Mouse (Mus musculus) erythroid progenitor cell, adult 5-6 weeks (primary cell): ENCODE results near the gene Fez2. TPM values are rescaled to one million over a fixed set of nuclear protein-coding genes. Genes with fewer than 3 reads are reported as not detected.
A peak's percentile ranks its signal among the peaks of the same experiment; 100 is the strongest.

Experiments used
- ATAC-seq: replicated peaks from 2 replicates; pipeline ENCODE4 v1.8.0; 2016; ENCODE audit warnings: moderate number of reproducible peaks, mild to moderate bottlenecking, moderate TSS enrichment, inconsistent platforms; ENCODE audit not compliant: poor library complexity, low FRiP score, severe bottlenecking
- total RNA-seq, 2 experiments: library from RNA; stranded (forward) in 1 of 2; stranded (reverse) in 1 of 2; fragments of 150-400 nt in 1 of 2; fragments of 186-747, 209-891 nt in 1 of 2; gene quantifications; 2 replicates each; pipeline versions ENCODE4 v1.2.3 to v1.2.4; 2015 to 2017; ENCODE audit warnings: low replicate concordance in 2 of 2

Gene Fez2
- total RNA-seq, 2 experiments from 2014 or later: 5.9 to 9.6 TPM

DNA sequence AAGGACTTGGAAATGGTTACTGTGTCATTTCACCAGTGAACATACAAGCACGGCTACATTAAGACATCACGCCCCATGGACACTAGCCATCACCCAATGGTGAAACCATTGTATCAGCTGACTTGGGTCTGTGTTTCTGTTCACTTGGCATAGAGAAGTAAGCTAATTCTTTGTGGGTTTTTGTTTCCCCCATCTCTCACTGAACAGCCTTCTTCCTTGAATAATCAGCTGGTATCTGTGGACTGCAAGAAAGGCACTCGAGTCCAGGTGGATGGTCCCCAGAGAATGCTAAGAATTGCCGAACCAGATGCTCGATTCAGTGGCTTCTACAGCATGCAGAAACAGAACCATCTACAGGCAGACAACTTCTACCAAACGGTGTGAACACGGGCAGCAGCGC is 44.1 kb downstream of the Fez2 start:
- no peak for ATAC-seq

DNA sequence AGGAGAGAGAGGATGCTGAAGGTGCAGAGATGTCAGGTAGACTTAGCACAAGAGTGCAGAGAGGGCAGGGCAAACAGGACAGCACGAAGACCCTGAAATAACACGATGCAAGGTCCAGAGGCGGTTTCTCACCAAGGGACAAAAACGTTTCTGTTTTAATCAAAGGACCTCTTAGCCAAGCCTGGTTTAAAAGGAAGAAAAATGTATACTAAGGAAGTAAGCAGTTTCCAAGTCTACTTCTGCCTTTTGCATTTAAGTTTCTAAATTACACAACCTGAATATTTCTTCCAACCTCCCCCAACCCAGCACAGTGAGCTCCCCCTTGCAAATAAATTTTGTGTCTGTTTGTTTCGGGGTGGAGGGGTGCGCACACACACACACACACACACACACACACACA is 44.8 kb downstream of the Fez2 start:
- no peak for ATAC-seq

- ATAC-seq: no peak
Measured at GRCm38 (mm10) chr17:78370445-78370844, 47.5 kb downstream of the Fez2 start.

DNA sequence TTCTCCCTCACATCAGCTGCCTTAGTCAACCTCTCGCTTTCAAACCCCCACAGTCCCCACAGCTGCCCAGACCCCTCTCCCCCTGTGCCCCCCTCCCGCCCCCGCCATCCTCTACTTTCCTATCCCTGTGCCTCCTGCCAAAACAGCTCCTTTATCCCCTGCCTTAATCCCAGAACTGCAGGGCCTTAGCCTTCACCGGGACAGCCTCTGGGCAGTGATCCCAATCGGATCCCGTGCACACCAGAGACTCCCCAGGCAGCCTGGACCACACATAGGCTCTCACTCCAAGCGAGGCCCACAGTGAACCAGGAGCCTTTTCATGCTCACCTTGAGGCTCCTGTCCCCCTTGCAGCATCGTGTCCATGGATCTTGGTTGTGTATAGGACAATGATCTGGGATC is 49.5 kb downstream of the Fez2 start:
- no peak for ATAC-seq

DNA sequence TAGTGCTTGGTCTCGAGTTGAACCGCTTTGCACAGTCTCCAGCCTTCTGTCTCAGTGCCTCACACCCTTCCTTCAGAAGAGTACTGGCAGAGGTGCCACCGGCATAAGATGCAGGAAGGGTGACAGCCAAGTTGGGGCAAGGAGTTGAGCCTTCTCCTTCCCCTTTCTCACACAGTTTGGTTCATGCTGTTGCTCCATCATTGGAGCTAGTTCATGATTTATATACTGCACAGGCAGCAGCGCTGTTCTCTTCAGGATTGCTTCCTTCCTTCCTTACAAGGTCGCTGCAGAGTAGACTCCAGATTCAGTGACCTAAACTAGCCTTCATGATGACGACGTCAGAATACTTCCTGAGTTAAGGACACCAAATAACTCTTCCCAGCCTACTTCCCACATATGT is 51.9 kb downstream of the Fez2 start:
- ATAC-seq: no peak

DNA sequence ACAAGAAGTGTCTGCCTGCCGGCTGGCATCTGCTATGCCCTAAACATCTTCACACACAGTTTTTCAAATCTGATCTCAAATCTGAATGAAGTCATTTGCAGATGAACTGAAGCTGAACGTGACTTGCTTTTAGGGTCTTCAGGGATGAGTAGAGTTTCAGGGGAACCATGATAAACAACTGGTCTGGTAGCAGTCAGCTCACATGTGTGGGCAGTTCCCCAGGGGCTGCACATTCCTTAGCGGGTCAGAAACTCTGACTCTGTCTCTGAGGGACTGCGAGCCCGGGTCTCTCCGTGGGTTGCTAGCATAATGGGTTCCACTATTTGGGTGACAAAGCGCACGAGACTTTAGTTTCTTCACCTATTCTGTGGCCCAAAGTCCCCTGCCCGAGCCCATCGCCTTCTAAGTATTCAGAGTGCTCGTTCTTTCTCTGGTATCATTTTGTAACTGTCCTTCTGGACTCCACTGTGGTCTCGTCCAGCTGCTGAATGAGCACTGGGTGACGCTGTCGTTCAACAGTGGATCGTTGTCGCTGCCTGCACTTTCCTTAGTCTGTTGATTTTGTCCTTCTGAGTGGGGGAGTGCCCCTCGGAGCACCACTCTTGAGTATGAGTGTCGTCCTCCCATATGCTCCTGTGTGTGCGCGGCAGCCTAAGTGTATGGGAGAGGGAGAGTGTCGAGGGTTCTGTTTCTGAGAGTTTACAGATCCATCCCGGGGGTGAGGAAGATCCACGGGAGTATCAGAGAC is 53.2 kb downstream of the Fez2 start:
- ATAC-seq: no peak

DNA sequence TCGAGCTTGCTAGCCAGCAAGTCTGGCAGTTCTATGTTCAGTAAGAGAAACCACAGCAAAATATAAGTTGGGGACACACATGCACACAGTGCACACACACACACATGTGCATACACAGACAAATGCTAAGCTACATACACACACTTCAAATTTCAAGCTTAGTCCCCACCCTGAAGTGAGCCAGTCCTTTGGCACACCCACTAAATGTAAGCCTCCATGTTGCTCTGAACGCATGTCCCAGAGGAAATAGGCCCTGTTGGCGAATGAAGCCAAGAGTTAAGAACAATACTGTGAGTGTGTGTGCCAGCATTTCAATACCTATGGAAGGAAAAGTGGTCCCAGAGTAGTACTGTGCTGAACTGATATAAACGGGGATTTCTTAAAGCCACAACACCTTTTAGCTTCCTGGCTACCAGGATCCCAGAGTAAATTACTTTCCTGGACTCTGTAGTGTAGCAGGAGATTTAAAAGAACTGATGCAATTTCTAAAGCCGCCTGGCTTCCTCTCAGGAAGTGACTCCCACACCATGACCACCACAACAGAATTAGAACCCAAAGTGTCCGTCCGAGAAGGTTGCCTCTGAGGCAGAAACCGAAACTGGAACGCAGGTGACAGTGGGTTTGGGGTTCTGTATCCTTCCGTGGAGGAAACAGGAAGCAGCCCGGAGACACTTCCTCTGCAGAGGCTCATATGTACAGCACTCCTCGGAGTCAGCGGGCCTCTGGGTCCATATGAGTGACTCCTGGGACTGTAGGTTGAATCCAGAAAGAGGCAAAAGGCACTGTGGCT is 55.8 kb downstream of the Fez2 start:
- peak; percentile 64; the same call in 1 of the 2 replicates for ATAC-seq

- no peak for ATAC-seq
Measured at GRCm38 (mm10) chr17:78358251-78358726, 59.7 kb downstream of the Fez2 start.

DNA sequence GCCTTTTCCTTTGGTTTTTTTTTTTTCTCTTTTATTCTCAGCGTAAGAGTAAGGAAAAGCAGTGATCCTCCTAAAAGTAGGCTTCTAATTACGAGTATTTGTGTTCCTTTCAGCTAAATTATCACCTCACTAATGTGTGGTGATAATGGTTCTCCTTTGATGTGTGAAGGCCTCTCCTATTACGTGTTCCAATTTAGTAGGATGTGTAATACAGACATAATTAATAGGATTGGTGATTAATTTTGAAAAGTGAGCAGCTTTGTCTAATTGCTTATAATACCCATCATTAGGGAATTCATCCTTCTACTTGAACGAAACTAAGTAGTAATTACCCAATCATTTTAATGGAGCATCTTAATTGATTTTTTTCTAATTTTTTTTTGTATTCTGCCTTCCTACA is 60.2 kb downstream of the Fez2 start:
- no peak for ATAC-seq

- no peak for ATAC-seq
Measured at GRCm38 (mm10) chr17:78355611-78356010, 62.3 kb downstream of the Fez2 start.

GRCm38 (mm10) chr17:78354871-78355270 is 63.1 kb downstream of the Fez2 start:
- ATAC-seq: no peak

- no peak for ATAC-seq
Measured at GRCm38 (mm10) chr17:78354411-78354810, 63.5 kb downstream of the Fez2 start.

- no peak for ATAC-seq
Measured at GRCm38 (mm10) chr17:78352500-78352855, 65.5 kb downstream of the Fez2 start.

- ATAC-seq: no peak
Measured at GRCm38 (mm10) chr17:78351676-78352499, 66.1 kb downstream of the Fez2 start.

DNA sequence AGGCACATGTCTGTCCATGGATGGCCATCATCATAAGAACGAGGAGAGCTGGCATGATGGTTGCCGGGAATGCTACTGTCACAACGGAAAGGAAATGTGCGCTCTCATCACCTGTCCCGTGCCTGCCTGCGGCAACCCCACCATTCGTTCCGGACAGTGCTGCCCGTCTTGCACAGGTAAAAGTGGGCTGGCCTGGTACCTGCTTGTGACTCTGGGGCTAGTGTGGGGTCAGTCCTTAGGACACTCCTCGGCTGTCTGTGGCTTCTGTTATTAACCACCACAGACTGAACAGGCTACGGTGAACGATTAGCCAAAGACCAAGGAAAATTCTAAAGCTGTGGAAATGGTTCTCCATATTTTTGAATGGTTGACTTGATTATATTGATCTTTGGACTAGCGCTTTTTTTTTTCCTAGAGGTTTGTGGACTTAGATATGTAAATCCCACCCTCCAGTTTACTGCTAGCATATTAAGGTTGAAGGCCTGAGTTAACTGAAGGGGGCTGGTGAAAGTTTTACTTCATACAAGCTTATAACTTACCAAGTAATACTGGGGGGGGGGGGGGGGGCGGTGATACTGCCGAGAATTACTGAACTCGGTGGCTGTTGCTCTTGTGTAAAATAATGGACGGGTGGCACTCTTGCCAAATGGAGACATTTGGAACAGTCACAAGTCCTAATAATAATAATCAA is 70.7 kb downstream of the Fez2 start:
- no peak for ATAC-seq

DNA sequence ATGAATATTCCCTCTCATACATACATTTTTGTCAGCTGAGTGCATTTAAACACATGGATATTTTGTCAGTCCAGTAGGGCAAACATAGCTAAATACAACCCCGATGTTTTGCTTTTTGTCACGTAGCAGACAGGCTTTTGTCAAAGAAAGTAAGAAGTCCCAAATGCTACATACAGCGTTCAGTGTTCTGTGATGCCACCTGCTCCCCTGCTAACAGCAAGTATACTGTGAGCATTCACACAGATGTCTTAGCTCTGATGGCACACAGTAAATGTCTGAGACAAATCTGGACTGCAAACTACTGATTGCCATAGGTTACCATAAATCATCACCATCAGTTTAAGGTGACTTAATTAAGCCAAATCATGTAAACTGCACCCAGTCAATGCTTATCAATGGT is 74.3 kb downstream of the Fez2 start:
- ATAC-seq: no peak

- ATAC-seq: no peak
Measured at GRCm38 (mm10) chr17:78335250-78335649, 82.7 kb downstream of the Fez2 start.

GRCm38 (mm10) chr17:78333275-78333674 is 84.7 kb downstream of the Fez2 start:
- ATAC-seq: no peak

DNA sequence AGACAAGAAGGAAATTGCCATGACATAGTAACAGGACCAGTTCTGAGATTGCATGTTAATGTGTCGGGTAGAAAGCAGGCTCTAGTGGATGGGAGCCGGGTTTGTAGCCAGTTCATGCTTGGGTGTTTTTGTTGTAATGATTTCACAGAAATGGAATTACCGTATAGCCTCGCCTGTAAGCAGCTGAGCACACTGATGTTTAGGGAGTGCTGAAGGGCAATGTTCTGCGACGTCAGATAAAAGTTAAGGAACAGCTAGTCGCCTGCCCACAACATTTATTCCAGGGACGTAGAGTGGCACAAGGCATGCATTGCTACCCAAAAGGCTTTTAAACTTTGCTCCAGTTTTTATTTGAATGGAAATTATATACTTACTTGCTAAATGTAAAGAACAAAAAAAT is 86.5 kb downstream of the Fez2 start:
- no peak for ATAC-seq

GRCm38 (mm10) chr17:78328287-78328686 is 89.7 kb downstream of the Fez2 start:
- ATAC-seq: peak; percentile 86
